Comparison of ENCODE assay signal across 8 mouse cellular contexts in the genomic region with DNA sequence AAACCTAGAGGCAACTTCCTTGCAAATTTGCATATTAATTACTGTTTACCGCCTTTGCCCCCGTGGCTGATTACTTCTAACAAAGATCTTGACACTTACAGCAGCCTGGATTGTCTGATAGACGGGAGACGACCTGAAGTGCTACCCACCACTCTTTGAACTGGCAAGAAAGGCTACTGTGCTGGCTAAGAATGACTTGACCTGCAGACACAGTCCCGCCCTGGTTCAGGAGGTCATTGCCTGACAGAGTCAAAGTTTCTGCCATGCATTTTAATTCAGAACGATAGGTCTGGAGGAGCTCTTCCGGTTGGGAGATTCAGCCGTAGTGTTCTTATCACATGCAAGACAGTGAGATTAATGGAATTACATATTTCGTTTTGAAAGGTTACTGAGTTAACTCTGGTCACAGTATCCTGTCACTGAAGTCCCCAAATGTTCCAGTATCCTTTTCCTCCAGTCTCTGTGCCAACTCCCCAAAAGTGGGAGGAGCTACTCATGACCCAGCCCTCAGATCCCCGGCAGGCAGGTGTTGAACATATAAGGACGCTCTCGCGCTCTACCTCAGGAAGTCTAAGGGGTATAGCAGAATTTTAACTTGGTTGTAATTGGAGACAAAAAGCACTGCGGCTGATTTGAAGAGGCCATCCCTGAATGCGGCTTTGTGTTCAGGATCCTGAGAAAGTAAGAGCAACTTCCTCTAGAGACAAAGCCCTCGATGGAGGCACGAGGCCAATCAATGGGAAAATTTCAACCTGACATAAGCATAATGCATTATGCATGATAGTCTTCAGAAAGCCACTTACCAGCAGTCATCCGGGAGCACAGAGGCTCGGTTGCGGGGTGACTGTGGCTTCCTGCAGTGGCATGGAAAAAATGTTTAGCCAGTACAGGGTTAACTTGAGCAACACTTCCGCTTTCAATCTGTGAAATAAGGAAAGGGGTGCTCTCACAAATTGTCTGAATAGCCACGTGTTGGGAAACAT. TPM values are rescaled to one million over a fixed set of nuclear protein-coding genes. Genes with fewer than 3 reads are reported as not detected.
DNase-seq lines count a peak whose midpoint lies in the region; ATAC-seq and TF ChIP-seq lines count a peak whose summit lies in the region.

No protein-coding gene starts in this region.

- ATAC-seq in kidney, postnatal 0 days (replicated peaks; ENCODE audit: low FRiP score, low read depth): no peak
- no peak for ATAC-seq in embryonic facial prominence, embryonic 13.5 days (ENCODE audit: insufficient number of reproducible peaks, insufficient read depth, low FRiP score, low TSS enrichment, low read depth)
- ATAC-seq in limb, embryonic 13.5 days (ENCODE audit: low FRiP score, low read depth): no peak
- ATAC-seq in neutrophil, adult 5-6 weeks (ENCODE audit: extremely low read depth, insufficient number of reproducible peaks, low FRiP score, poor library complexity, severe bottlenecking): 0 out of 2 replicates have a peak, but pooled peaks have one; percentile 6

- peak overlapping the region; percentile 38 for H3K4me2 ChIP-seq in kidney, postnatal 0 days (ENCODE audit: low read length)
- H3K4me2 ChIP-seq in embryonic facial prominence, embryonic 13.5 days: peak overlapping the region; percentile 47
- peak overlapping the region; percentile 23 for H3K4me2 ChIP-seq in limb, embryonic 13.5 days (replicated peaks)

- no peaks in the 10 kb centered on the region for H3K27me3 ChIP-seq in kidney, postnatal 0 days (ENCODE audit: insufficient read depth, low read length)
- H3K27me3 ChIP-seq in embryonic facial prominence, embryonic 13.5 days: no peaks in the 10 kb centered on the region
- H3K27me3 ChIP-seq in limb, embryonic 13.5 days: no peaks in the 10 kb centered on the region

- no peaks in the 10 kb centered on the region for H3K36me3 ChIP-seq in kidney, postnatal 0 days (ENCODE audit: insufficient read depth, low read length)
- H3K36me3 ChIP-seq in embryonic facial prominence, embryonic 13.5 days: no peaks in the 10 kb centered on the region
- H3K36me3 ChIP-seq in limb, embryonic 13.5 days: no peaks in the 10 kb centered on the region

- no peaks in the 10 kb centered on the region for H3K9me3 ChIP-seq in kidney, postnatal 0 days (replicated peaks; ENCODE audit: low read length)
- H3K9me3 ChIP-seq in embryonic facial prominence, embryonic 13.5 days: no peaks in the 10 kb centered on the region
- H3K9me3 ChIP-seq in limb, embryonic 13.5 days: no peaks in the 10 kb centered on the region

- no peak for TF ChIP-seq CTCF in kidney, postnatal 0 days (IDR thresholded peaks at IDR 0.05; ENCODE audit: low read depth)

- DNase-seq in kidney, postnatal 0 days (ENCODE audit: low spot score): no peak
- DNase-seq in kidney, postnatal 4 days: no peak
- no peak for DNase-seq in left cerebral cortex, adult 8-10 months (ENCODE audit: low spot score in 2 of 2)
- DNase-seq in kidney, adult 8-10 months: no peak
- DNase-seq in right cerebral cortex, postnatal 4 days: no peak

- H3K4me1 ChIP-seq in kidney, postnatal 0 days (replicated peaks; ENCODE audit: insufficient read depth, low read length): no peaks in the 10 kb centered on the region
- H3K4me1 ChIP-seq in embryonic facial prominence, embryonic 13.5 days: peaks cover 38% of the 10 kb centered on the region
- peaks cover 30% of the 10 kb centered on the region for H3K4me1 ChIP-seq in limb, embryonic 13.5 days

- H3K9ac ChIP-seq in kidney, postnatal 0 days (ENCODE audit: low read depth, low read length): no peak overlapping the region
- H3K9ac ChIP-seq in embryonic facial prominence, embryonic 13.5 days: no peak overlapping the region
- no peak overlapping the region for H3K9ac ChIP-seq in limb, embryonic 13.5 days

- WGBS in kidney, postnatal 0 days: 33% methylated on average over 22 of the region's 22 CpGs
- WGBS in embryonic facial prominence, embryonic 13.5 days: 20% methylated on average over 22 of the region's 22 CpGs
- WGBS in limb, embryonic 13.5 days: 25% methylated on average over 22 of the region's 22 CpGs

- no peak overlapping the region for H3K4me3 ChIP-seq in kidney, postnatal 0 days (replicated peaks; ENCODE audit: low read depth, low read length)
- peak overlapping the region; percentile 21 for H3K4me3 ChIP-seq in embryonic facial prominence, embryonic 13.5 days
- no peak overlapping the region for H3K4me3 ChIP-seq in limb, embryonic 13.5 days

- no peak overlapping the region for H3K27ac ChIP-seq in kidney, postnatal 0 days
- no peak overlapping the region for H3K27ac ChIP-seq in embryonic facial prominence, embryonic 13.5 days
- no peak overlapping the region for H3K27ac ChIP-seq in limb, embryonic 13.5 days

RNA-seq across cellular contexts. Expression of a gene that starts 15.4 kb away (rescaled TPM):
- 12.4 and 15.3 TPM in 2 replicates for polyA plus RNA-seq in kidney, postnatal 0 days (2015; fragmentation: Nextera tagmentation; extraction: Ambion mirVana)
- polyA plus RNA-seq in embryonic facial prominence, embryonic 13.5 days (2015; fragmentation: Nextera tagmentation; extraction: Ambion mirVana): 34.7 and 35.6 TPM in 2 replicates
- 21.2 and 21.3 TPM in 2 replicates for polyA plus RNA-seq in limb, embryonic 13.5 days (2015; fragmentation: Nextera tagmentation; extraction: Ambion mirVana)
- 0.37 TPM in 1 of 2 replicates, not detected in the other for total RNA-seq in neutrophil, adult 5-6 weeks (2017)
- 1 to 10 TPM; 5.0 to 9.1 (median 6.6) TPM for total RNA-seq in left cerebral cortex, adult 8-10 months (2022)
